8 mouse cellular contexts compared by ENCODE assay signal in genomic region chr9:35211573-35212511, GRCm38 (mm10). TPM values are rescaled to one million over a fixed set of nuclear protein-coding genes. Genes with fewer than 3 reads are reported as not detected.
DNase-seq lines count a peak whose midpoint lies in the region; ATAC-seq and TF ChIP-seq lines count a peak whose summit lies in the region.

No protein-coding gene starts in this region.

- peak overlapping the region; percentile 70 for H3K27ac ChIP-seq in kidney, postnatal 0 days
- H3K27ac ChIP-seq in hindbrain, embryonic 10.5 days: peak overlapping the region; percentile 94

- H3K4me2 ChIP-seq in kidney, postnatal 0 days (ENCODE audit: low read length): peak overlapping the region; percentile 63

- peaks cover 46% of the 10 kb centered on the region for H3K36me3 ChIP-seq in kidney, postnatal 0 days (ENCODE audit: insufficient read depth, low read length)
- peaks cover 68% of the 10 kb centered on the region for H3K36me3 ChIP-seq in hindbrain, embryonic 10.5 days

- 29% methylated on average over 26 of the region's 26 CpGs for WGBS in kidney, postnatal 0 days
- WGBS in hindbrain, embryonic 10.5 days: 37% methylated on average over 26 of the region's 26 CpGs

- peak overlapping the region; percentile 74 for H3K4me3 ChIP-seq in kidney, postnatal 0 days (replicated peaks; ENCODE audit: low read depth, low read length)
- H3K4me3 ChIP-seq in hindbrain, embryonic 10.5 days: peak overlapping the region; percentile 80

- peak; percentile 36 for DNase-seq in kidney, postnatal 0 days (ENCODE audit: low spot score)
- DNase-seq in kidney, adult 8-10 months: no peak
- no peak for DNase-seq in hindbrain, embryonic 10.5 days (ENCODE audit: low spot score)
- no peak for DNase-seq in right cerebral cortex, adult 18-20 months
- no peak for DNase-seq in layer of hippocampus, adult 9-10 months (ENCODE audit: low spot score)
- DNase-seq in urinary bladder, postnatal 14 days (ENCODE audit: low spot score): no peak

- H3K9ac ChIP-seq in kidney, postnatal 0 days (ENCODE audit: low read depth, low read length): peak overlapping the region; percentile 84

- no peak for TF ChIP-seq CTCF in kidney, postnatal 0 days (IDR thresholded peaks at IDR 0.05; ENCODE audit: low read depth)

- H3K27me3 ChIP-seq in kidney, postnatal 0 days (ENCODE audit: insufficient read depth, low read length): no peaks in the 10 kb centered on the region
- H3K27me3 ChIP-seq in hindbrain, embryonic 10.5 days (ENCODE audit: insufficient read depth, poor library complexity, severe bottlenecking): no peaks in the 10 kb centered on the region

- H3K4me1 ChIP-seq in kidney, postnatal 0 days (replicated peaks; ENCODE audit: insufficient read depth, low read length): peaks cover 13% of the 10 kb centered on the region; the same call in 1 of the 2 replicates
- peaks cover 22% of the 10 kb centered on the region for H3K4me1 ChIP-seq in hindbrain, embryonic 10.5 days (replicated peaks)

- no peaks in the 10 kb centered on the region for H3K9me3 ChIP-seq in kidney, postnatal 0 days (replicated peaks; ENCODE audit: low read length)
- no peaks in the 10 kb centered on the region for H3K9me3 ChIP-seq in hindbrain, embryonic 10.5 days

- ATAC-seq in kidney, postnatal 0 days (replicated peaks; ENCODE audit: low FRiP score, low read depth): peak; percentile 4; the same call in 1 of the 2 replicates
- ATAC-seq in common myeloid progenitor, adult 5-6 weeks (replicated peaks; ENCODE audit: low read depth, poor library complexity, severe bottlenecking): peak; percentile 6; the same call in 1 of the 2 replicates
- ATAC-seq in megakaryocyte progenitor cell, adult 5-6 weeks (replicated peaks; ENCODE audit: poor library complexity): peak; percentile 6; the same call in 1 of the 2 replicates

RNA-seq across cellular contexts. Expression of gene Foxred1, which starts 1.0 kb away (rescaled TPM):
- polyA plus RNA-seq in kidney, postnatal 0 days (2015; fragmentation: Nextera tagmentation; extraction: Ambion mirVana): 36.8 and 40.9 TPM in 2 replicates
- 31.4 and 50.0 TPM in 2 replicates for total RNA-seq in common myeloid progenitor, adult 5-6 weeks (2017)
- polyA plus RNA-seq in hindbrain, embryonic 10.5 days (2016; fragmentation: Nextera tagmentation; extraction: Ambion mirVana): 46.7 and 50.5 TPM in 2 replicates
- total RNA-seq in megakaryocyte progenitor cell, adult 5-6 weeks (2015): 12.7 and 13.6 TPM in 2 replicates
- total RNA-seq in megakaryocyte progenitor cell, adult 5-6 weeks (2017): 42.8 and 44.8 TPM in 2 replicates

RNA-seq across cellular contexts. Expression of gene Tirap, which starts 11.8 kb away (rescaled TPM):
- 7.4 and 10.2 TPM in 2 replicates for polyA plus RNA-seq in kidney, postnatal 0 days (2015; fragmentation: Nextera tagmentation; extraction: Ambion mirVana)
- 3.2 and 29.8 TPM in 2 replicates for total RNA-seq in common myeloid progenitor, adult 5-6 weeks (2017)
- 15.6 and 19.9 TPM in 2 replicates for polyA plus RNA-seq in hindbrain, embryonic 10.5 days (2016; fragmentation: Nextera tagmentation; extraction: Ambion mirVana)
- total RNA-seq in megakaryocyte progenitor cell, adult 5-6 weeks (2015): 7.0 and 7.7 TPM in 2 replicates
- 10.3 and 10.4 TPM in 2 replicates for total RNA-seq in megakaryocyte progenitor cell, adult 5-6 weeks (2017)

RNA-seq across cellular contexts. Expression of gene Srpr, which starts 11.9 kb away (rescaled TPM):
- polyA plus RNA-seq in kidney, postnatal 0 days (2015; fragmentation: Nextera tagmentation; extraction: Ambion mirVana): 130 and 139 TPM in 2 replicates
- total RNA-seq in common myeloid progenitor, adult 5-6 weeks (2017): 72.6 and 94.0 TPM in 2 replicates
- polyA plus RNA-seq in hindbrain, embryonic 10.5 days (2016; fragmentation: Nextera tagmentation; extraction: Ambion mirVana): 77.4 and 82.8 TPM in 2 replicates
- total RNA-seq in megakaryocyte progenitor cell, adult 5-6 weeks (2015): 82.6 and 84.3 TPM in 2 replicates
- total RNA-seq in megakaryocyte progenitor cell, adult 5-6 weeks (2017): 61.6 and 61.7 TPM in 2 replicates

RNA-seq across cellular contexts. Expression of gene Dcps, which starts 36.0 kb away (rescaled TPM):
- polyA plus RNA-seq in kidney, postnatal 0 days (2015; fragmentation: Nextera tagmentation; extraction: Ambion mirVana): 64.6 and 66.7 TPM in 2 replicates
- total RNA-seq in common myeloid progenitor, adult 5-6 weeks (2017): 64.0 and 71.4 TPM in 2 replicates
- 99.8 and 101 TPM in 2 replicates for polyA plus RNA-seq in hindbrain, embryonic 10.5 days (2016; fragmentation: Nextera tagmentation; extraction: Ambion mirVana)
- 64.1 and 67.6 TPM in 2 replicates for total RNA-seq in megakaryocyte progenitor cell, adult 5-6 weeks (2015)
- 56.2 and 64.9 TPM in 2 replicates for total RNA-seq in megakaryocyte progenitor cell, adult 5-6 weeks (2017)

RNA-seq across cellular contexts. Expression of gene Fam118b, which starts 55.8 kb away (rescaled TPM):
- 32.2 and 34.2 TPM in 2 replicates for polyA plus RNA-seq in kidney, postnatal 0 days (2015; fragmentation: Nextera tagmentation; extraction: Ambion mirVana)
- total RNA-seq in common myeloid progenitor, adult 5-6 weeks (2017): 14.6 and 15.7 TPM in 2 replicates
- 66.6 and 71.0 TPM in 2 replicates for polyA plus RNA-seq in hindbrain, embryonic 10.5 days (2016; fragmentation: Nextera tagmentation; extraction: Ambion mirVana)
- 36.4 and 52.1 TPM in 2 replicates for total RNA-seq in megakaryocyte progenitor cell, adult 5-6 weeks (2015)
- total RNA-seq in megakaryocyte progenitor cell, adult 5-6 weeks (2017): 12.0 TPM in 2 replicates
